Comparison of ENCODE assay signal across 8 mouse cellular contexts in genomic region chr17:80944530-80945198, GRCm38 (mm10). TPM values are rescaled to one million over a fixed set of nuclear protein-coding genes. Genes with fewer than 3 reads are reported as not detected.
DNase-seq lines count a peak whose midpoint lies in the region; ATAC-seq and TF ChIP-seq lines count a peak whose summit lies in the region.

Gene Tmem178, plus strand, starts transcription at chr17:80944632.

- H3K4me3 ChIP-seq in cerebellum, adult 2 months (replicated peaks; ENCODE audit: insufficient read depth, low read depth, low read length): peak within 1 kb of the TSS; percentile 100
- H3K4me3 ChIP-seq in stomach, embryonic 15.5 days (replicated peaks): peak within 1 kb of the TSS; percentile 60

- under 1% methylated on average over 60 of the region's 84 CpGs for WGBS in cerebellum, adult 2 months
- WGBS in stomach, embryonic 15.5 days: under 1% methylated on average over 80 of the region's 84 CpGs

- peaks cover 8% of the 10 kb centered on the region; the same call in 1 of the 2 replicates for H3K4me1 ChIP-seq in cerebellum, adult 2 months (ENCODE audit: control insufficient read depth, insufficient read depth, low read length)
- peaks cover 5% of the 10 kb centered on the region; the same call in 1 of the 2 replicates for H3K4me1 ChIP-seq in stomach, embryonic 15.5 days

- no peaks in the 10 kb centered on the region for H3K27me3 ChIP-seq in cerebellum, adult 2 months (ENCODE audit: control insufficient read depth, insufficient read depth, low read length)
- peaks cover 21% of the 10 kb centered on the region for H3K27me3 ChIP-seq in stomach, embryonic 15.5 days (replicated peaks)

- no peak for TF ChIP-seq CTCF in cerebellum, adult 2 months (IDR thresholded peaks at IDR 0.05; ENCODE audit: borderline replicate concordance, insufficient read depth, low read depth, low read length)

- H3K27ac ChIP-seq in cerebellum, adult 2 months (ENCODE audit: insufficient read depth, low read length): peak within 1 kb of the TSS; percentile 100
- H3K27ac ChIP-seq in stomach, embryonic 15.5 days: no peak within 1 kb of the TSS

- H3K4me2 ChIP-seq in stomach, embryonic 15.5 days: peak within 1 kb of the TSS; percentile 100

- no peak for TF ChIP-seq POLR2A in cerebellum, adult 2 months (IDR thresholded peaks at IDR 0.05; ENCODE audit: borderline replicate concordance, insufficient read depth, low read length)

- no peaks in the 10 kb centered on the region for H3K9me3 ChIP-seq in stomach, embryonic 15.5 days

- peak; percentile 31 to 41 for DNase-seq in left cerebral cortex, adult 18-20 months (ENCODE audit: low spot score in 2 of 2)
- no peak for DNase-seq in left cerebral cortex, adult 9 months (ENCODE audit: low spot score in 2 of 2)
- DNase-seq in cerebellum, adult 2 months: peak; percentile 79 to 80
- DNase-seq in kidney, postnatal 4 days: peak; percentile 49 to 67
- peak; percentile 18 for DNase-seq in lung, postnatal 14 days
- no peak for DNase-seq in urinary bladder, postnatal 14 days (ENCODE audit: low spot score)

- H3K36me3 ChIP-seq in stomach, embryonic 15.5 days: no peaks in the 10 kb centered on the region

- peak within 1 kb of the TSS; percentile 34; the same call in 1 of the 2 replicates for H3K9ac ChIP-seq in stomach, embryonic 15.5 days

- peak; percentile 60 for ATAC-seq in granulocyte monocyte progenitor cell, adult 5-6 weeks (replicated peaks; ENCODE audit: poor library complexity, severe bottlenecking)
- no peak for ATAC-seq in stomach, embryonic 15.5 days (ENCODE audit: insufficient read depth, low FRiP score, low read depth)

RNA-seq across cellular contexts. Expression of gene Tmem178, which starts in this region (rescaled TPM):
- total RNA-seq in left cerebral cortex, adult 18-20 months (2021): 100 to 1,000 TPM; 104 to 117 TPM
- polyA plus RNA-seq in cerebellum, adult 2 months (2012; rRNA removed): 128 and 146 TPM in 2 replicates
- total RNA-seq in granulocyte monocyte progenitor cell, adult 5-6 weeks (2014; fragmentation: Nextera tagmentation): 0.47 TPM in 1 of 2 replicates, not detected in the other
- total RNA-seq in granulocyte monocyte progenitor cell, adult 5-6 weeks (2017): 2.0 and 2.6 TPM in 2 replicates
- 3.5 and 4.2 TPM in 2 replicates for polyA plus RNA-seq in stomach, embryonic 15.5 days (2015; fragmentation: Nextera tagmentation; extraction: Ambion mirVana)

Comparison
In these comparisons a context has a peak if more than half of its experiments do, and no peak if none do; other contexts are left out.
1. RNA of gene Tmem178 (total RNA-seq): 104 to 117 TPM in left cerebral cortex, adult 18-20 months; 0.47 to 2.6 TPM in granulocyte monocyte progenitor cell, adult 5-6 weeks; every median in the first group is over 10 times any median in the second.
2. RNA of gene Tmem178 (polyA plus RNA-seq): 128 to 146 TPM in cerebellum, adult 2 months; 3.5 to 4.2 TPM in stomach, embryonic 15.5 days; every median in the first group is over 10 times any median in the second.
3. DNase-seq: peak in left cerebral cortex, adult 18-20 months (2 of 2), cerebellum, adult 2 months (2 of 2), kidney, postnatal 4 days (2 of 2) and lung, postnatal 14 days (single experiment); none in left cerebral cortex, adult 9 months (0 of 2) and urinary bladder, postnatal 14 days (single experiment).